Mouse (Mus musculus): Measurements from ENCODE around the gene Lig3.

The Lig3 gene

DNA sequence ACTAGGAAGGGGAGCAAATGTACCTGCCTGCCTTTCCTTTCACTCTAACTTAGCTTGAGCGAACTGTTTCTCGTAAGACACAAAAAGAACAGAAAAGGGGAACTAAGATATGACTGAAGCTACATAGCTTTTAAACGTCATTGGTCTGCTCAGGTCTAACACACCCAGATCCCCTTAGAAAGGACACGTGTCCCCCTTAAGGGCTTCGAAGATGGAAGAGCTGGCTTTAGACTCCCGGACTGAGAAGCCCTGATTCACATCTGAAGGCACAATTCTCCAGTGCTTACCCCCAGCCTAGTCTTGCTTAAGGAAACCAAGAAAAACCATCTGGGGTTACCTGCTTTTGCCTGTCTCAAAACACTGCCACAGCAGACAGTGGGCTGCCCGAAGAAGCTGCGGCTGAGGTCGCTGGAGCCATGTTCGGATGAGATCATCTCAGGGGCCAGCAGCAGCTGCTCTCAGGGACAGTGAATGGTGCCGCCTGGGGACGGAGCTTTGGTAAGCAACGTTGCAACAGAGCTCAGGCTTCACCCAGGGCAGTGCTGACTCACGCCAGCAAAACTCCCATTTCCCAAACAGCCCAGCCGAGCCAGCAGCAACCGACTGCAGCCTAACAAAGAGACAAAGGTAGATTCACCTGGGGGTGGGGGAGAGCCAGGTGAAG is 64.6 kb downstream of the Lig3 start:
- CTCF ChIA-PET = interaction anchor here (0.6 to 2.0 kb wide), 18 partner anchors 11 to 610 kb away, joined by 3 to 15 read pairs (median 3); partner anchors contain the start of genes Cct6b (in 1 of the 4), Rffl (in 1 of the 4) and Zfp830 (in 1 of the 4)
- POLR2A ChIA-PET = interaction anchor here in 3 of 4 experiments (0.5 to 4.6 kb wide), 24 partner anchors 10 to 453 kb away, joined by 3 to 45 read pairs (median 5); partner anchors contain the start of genes Ap2b1 (in 1 of the 3), Cct6b (in 1 of the 3) and Zfp830 (in 1 of the 3)

DNA sequence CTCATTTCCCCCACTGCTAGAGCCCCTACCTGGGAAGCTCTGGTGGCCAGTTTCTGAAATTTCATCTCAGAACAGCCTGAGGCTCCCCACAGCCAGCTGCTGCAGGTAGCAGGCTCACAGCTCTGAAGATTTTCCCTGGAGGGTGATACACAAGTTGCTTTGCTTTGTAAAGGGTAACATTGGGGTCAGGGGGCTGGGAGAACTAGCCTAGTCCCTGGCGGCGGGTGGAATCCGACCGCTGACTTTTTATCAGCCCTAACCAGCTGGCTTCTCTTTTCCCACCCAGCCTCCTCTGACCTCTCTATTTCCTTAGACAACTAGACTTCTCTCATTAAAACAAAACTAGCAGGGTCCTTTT is 65.2 kb downstream of the Lig3 start:
- ChIA-PET CTCF (interaction anchor here (0.6 to 2.0 kb wide), 18 partner anchors 11 to 611 kb away, joined by 3 to 15 read pairs (median 3); partner anchors contain the start of genes Cct6b (in 1 of the 4), Rffl (in 1 of the 4) and Zfp830 (in 1 of the 4)), POLR2A (interaction anchor here in 3 of 4 experiments (0.5 to 4.6 kb wide), 23 partner anchors 9 to 453 kb away, joined by 3 to 45 read pairs (median 5); partner anchors contain the start of gene Ap2b1 (in 1 of the 3))

GRCm38 (mm10) chr11:82846938-82847337 is 66.0 kb downstream of the Lig3 start:
- CTCF ChIA-PET = interaction anchor here in 1 of 4 experiments (1.0 to 1.1 kb wide), 3 partner anchors 39 to 611 kb away, joined by 3 read pairs; no protein-coding TSS in a partner anchor

GRCm38 (mm10) chr11:82847571-82848000 is 66.7 kb downstream of the Lig3 start:
- CTCF ChIA-PET = interaction anchor here in 2 of 4 experiments (0.5 to 1.1 kb wide), 3 partner anchors 39 to 1353 kb away, joined by 3 to 5 read pairs (median 3); no protein-coding TSS in a partner anchor

More at GRCm38 (mm10) chr11:82846938-82847337, 66.0 kb downstream of the Lig3 start:
- POLR2A ChIA-PET = interaction anchor here in 3 of 4 experiments (0.6 to 4.6 kb wide), 12 partner anchors 9 to 694 kb away, joined by 3 to 45 read pairs (median 9); partner anchors contain the start of genes Cct6b (in 1 of the 3) and Zfp830 (in 1 of the 3)

GRCm38 (mm10) chr11:82850259-82850658 is 69.4 kb downstream of the Lig3 start:
- POLR2A ChIA-PET = interaction anchor here in 3 of 4 experiments (0.5 to 3.2 kb wide), 22 partner anchors 8 to 55 kb away, joined by 3 to 23 read pairs (median 4); no protein-coding TSS in a partner anchor
- CTCF ChIA-PET = interaction anchor here in 1 of 4 experiments (0.9 to 1.2 kb wide), 2 partner anchors 22 to 31 kb away, joined by 3 to 4 read pairs; no protein-coding TSS in a partner anchor

More at GRCm38 (mm10) chr11:82847571-82848000, 66.7 kb downstream of the Lig3 start:
- POLR2A ChIA-PET = interaction anchor here in 2 of 4 experiments (0.6 to 4.6 kb wide), 13 partner anchors 9 to 83 kb away, joined by 3 to 45 read pairs (median 5); partner anchors contain the start of genes Cct6b (in 1 of the 2) and Zfp830 (in 1 of the 2)

DNA sequence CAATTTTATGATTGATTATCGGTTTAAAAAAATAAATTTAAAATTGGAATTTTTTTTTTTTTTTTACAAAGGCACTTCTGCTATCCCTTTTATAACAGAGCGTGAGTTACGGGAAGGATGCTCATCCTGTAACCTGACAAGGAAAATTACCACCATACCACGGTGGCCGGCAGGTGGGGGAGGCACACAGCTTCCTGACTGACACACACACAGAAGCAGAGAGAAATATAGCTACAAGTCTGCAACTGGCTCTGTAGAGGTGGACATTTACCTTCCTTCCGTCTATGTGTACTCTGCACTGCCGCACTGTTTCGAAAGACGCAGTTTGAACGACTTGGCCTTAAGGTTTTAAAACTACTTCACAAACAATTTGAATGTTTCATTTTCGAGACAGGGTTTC is 71.2 kb downstream of the Lig3 start:
- POLR2A ChIA-PET = interaction anchor here in 3 of 4 experiments (0.7 to 3.2 kb wide), 6 partner anchors 9 to 201 kb away, joined by 3 to 23 read pairs (median 4); no protein-coding TSS in a partner anchor
- CTCF ChIA-PET = interaction anchor here in 2 of 4 experiments (0.7 to 2.5 kb wide), 2 partner anchors 31 to 33 kb away, joined by 3 to 7 read pairs; no protein-coding TSS in a partner anchor

DNA sequence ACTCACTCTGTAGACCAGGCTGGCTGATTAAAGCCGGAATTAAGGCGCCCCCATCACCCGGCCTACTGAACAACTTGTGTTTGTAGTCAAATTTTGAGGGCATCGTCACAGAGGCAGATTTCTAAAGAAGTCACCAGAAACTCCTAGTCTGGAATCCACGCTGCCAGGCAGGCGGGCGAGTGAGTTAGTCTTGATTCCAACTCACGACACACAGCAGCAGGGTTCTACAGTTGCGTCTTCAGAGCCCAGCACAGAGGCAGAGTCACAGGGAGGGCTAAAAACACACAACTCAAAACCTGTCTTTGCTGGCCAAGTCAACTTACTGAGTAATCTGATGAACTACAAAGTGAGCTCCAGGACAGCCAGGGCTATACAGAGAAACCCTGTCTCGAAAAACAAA is 71.6 kb downstream of the Lig3 start:
- ChIA-PET CTCF (interaction anchor here in 1 of 4 experiments (2.5 kb wide), 1 partner anchor 33 kb away, joined by 7 read pairs; no protein-coding TSS in a partner anchor), POLR2A (interaction anchor here in 2 of 4 experiments (0.7 to 1.1 kb wide), 4 partner anchors 9 to 202 kb away, joined by 3 to 4 read pairs (median 3); no protein-coding TSS in a partner anchor)

- ChIA-PET CTCF (interaction anchor here in 1 of 4 experiments (2.5 kb wide), 1 partner anchor 34 kb away, joined by 7 read pairs; no protein-coding TSS in a partner anchor), POLR2A (interaction anchor here in 1 of 4 experiments (1.1 to 7.0 kb wide), 3 partner anchors 8 to 27 kb away, joined by 4 to 58 read pairs (median 45); no protein-coding TSS in a partner anchor)
These were observed 72.0 kb downstream of the Lig3 start for GRCm38 (mm10) chr11:82852958-82853357.

Measured in embryonic stem cell, embryonic (primary cell).